Mouse (Mus musculus) spleen, postnatal 36 days (tissue): ENCODE data around the gene Gramd1b.
"Not testable (repeated sequence)": the region's sequence is repeated elsewhere in the genome, so short reads cannot be mapped to it uniquely, and the experiment has no call there.

Experiments used
- DNase-seq, 2 experiments: peaks; one replicate each; pipeline ENCODE4 v3.0.0; 2022; ENCODE audit warnings: low spot score in 2 of 2, mixed read lengths in 1 of 2

The Gramd1b gene

DNA sequence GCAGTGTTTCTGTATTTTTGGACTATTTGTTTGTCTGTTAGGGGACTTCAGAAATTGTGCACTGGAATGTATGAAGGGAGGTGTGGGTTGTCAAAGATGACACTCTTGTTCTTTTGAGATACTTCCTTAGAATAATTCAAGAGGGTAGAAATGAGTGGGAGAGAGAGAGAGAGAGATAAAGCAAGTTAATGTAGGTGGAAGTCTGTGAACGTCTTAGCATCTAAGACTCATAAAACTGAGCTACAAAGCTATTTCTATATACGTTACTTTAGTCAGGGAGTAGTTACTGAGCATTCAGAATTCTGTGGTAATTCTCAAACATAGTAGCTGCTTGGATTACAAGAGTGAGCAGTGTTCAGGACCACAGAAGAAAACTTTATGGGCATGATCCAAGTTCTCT lies 19.2 kb downstream of the Gramd1b start:
- DNase-seq, result no peak

GRCm38 (mm10) chr9:40509479-40509878 lies 21.7 kb downstream of the Gramd1b start:
- no peak for DNase-seq

- no peak for DNase-seq
Observed at GRCm38 (mm10) chr9:40506576-40506975, 24.6 kb downstream of the Gramd1b start.

- DNase-seq, result no peak
Observed at GRCm38 (mm10) chr9:40505471-40506312, 25.5 kb downstream of the Gramd1b start.

- no peak for DNase-seq
Observed at GRCm38 (mm10) chr9:40504886-40505285, 26.3 kb downstream of the Gramd1b start.

DNA sequence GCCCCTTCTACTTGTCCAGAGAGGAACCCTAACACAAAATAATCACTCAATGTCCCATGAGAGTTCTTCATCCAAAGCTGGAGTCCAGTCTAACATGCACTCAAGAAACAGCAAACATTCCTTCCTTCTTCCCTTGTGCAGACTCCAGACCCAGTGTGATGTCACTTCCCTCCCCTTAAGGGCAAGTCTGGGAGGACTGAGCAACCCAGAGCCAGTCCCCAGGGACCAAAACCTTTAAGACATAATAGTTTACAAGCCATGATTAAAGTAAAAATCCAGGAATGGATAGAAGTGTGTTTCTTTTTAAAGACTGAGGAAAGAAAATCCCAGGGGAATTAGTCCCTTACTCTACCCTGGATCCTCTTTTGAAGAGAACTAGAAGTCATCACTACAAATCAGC lies 30.5 kb downstream of the Gramd1b start:
- DNase-seq, result no peak

DNA sequence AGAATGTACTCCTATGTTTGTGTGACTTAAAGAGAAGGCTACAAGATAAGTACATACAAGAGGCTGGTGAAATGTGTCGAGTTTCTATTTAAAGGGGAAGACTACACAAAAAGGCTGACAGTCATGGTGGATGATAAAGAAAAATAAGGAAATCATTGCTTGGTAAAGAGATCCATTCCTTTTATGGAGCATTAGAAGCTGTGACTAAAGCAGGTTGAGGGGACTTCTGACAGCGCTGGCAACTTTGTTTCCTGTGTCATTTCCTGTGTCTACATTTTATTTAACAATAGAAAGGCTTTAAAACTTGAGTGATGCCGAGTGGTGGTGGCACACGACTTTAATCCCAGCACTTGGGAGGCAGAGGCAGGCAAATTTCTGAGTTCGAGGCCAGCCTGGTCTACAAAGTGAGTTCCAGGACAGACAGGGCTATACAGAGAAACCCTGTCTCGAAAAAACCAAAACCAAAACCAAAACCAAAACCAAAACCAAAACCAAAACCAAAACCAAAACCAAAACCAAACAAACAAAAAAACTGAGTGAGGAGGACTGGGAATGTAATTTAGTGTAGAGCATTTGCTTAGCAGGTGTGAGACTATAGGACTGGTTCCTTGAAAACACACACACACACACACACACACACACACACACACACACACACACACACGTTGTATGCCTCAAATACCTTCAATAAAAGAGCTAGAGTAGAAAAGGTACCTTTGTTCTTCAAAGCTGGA lies 48.7 kb downstream of the Gramd1b start:
- DNase-seq, result not testable (repeated sequence)

DNA sequence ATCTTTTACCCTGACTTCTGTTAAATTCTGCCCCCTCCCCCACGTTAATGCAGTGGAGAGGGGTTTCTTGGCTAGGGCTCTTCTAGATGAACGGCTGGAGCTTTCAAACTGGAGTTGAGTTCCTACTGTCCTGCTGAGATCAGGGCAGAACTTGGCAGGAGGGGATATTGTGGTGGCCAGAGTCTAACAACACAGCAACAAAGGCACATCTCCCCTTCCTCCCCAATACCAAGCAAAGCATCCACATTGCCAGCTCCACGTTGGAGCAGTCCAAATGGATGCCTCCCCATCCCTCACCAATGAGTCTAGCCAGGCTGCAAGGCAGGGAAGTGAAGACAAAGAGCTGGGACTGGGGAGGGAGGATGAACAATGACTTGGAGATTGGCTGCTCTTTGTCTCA lies 49.9 kb downstream of the Gramd1b start:
- DNase-seq, result no peak

- DNase-seq, result peak; percentile 52 to 59
Observed at GRCm38 (mm10) chr9:40479333-40479732, 51.9 kb downstream of the Gramd1b start.

DNA sequence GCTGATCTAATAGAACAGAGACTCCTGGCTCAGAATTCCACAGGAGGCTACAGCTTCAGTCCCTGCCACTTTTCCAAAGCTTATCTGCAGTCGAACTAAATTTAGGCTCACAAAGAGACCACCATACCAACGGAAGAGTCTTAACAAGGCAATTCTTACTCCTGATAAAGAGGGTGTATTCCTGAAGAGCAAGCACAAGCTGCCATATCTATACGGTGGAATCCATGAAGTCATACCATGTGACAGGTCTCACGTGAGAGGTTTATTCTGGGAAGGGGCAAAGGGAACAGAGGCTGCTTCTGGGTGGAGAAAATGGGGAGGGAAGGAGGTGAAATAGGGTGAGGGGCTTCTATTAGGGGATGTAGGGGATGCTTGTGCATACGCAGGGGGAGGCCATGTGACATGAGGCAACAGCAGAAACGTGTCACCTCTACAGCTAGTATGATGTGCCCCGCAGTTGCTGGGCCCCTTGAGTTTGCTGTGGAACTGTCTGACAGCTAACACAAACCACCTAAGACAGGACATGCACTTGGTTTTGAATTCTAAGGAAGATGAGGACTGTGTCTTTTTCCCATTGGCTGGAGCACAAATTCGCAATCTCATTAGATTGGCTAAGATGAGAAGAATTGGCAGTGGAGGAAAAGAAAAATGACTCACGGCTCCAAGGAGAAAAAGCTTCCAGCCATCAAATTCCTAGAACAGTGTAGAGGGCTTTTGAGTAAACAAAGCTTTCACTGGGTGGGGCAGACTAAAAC lies 52.9 kb downstream of the Gramd1b start:
- no peak for DNase-seq

DNA sequence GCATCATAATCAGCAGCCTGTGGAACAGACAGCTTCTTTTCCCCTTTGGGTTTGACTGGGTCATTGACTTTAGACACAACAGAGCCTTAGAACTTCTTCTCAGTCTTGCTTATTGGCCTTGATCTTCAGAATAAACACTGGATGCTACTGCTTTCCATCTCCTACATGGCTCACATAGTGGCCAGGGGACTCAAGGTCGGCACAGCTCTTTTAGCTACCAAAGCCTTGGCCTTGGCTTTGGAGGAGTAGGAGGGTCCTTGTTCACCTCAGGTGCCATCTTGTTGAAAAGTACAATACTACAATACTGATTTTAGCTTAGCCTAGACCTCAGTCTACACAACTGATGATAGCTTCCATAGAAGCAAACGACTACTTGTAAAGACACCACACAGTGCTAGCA lies 53.6 kb downstream of the Gramd1b start:
- DNase-seq, result no peak

DNA sequence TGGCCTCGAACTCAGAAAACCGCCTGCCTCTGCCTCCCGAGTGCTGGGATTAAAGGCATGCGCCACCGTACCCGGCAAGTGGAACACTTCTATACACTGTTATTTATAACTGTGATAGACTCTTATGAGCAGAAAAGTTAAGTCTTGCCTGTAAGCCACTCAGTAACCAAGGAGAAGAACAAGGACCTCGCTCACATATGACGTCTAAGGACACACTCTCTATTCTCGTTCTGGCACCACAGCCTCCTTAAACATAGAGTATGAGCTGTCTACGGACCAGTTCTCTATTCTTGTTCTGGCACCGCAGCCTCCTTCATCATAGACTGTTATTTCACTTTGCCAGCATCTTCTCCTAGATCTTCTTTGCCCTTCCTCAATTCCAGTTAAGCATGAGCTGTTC lies 55.1 kb downstream of the Gramd1b start:
- no peak for DNase-seq

GRCm38 (mm10) chr9:40472961-40473510 lies 58.1 kb downstream of the Gramd1b start:
- DNase-seq, result no peak

DNA sequence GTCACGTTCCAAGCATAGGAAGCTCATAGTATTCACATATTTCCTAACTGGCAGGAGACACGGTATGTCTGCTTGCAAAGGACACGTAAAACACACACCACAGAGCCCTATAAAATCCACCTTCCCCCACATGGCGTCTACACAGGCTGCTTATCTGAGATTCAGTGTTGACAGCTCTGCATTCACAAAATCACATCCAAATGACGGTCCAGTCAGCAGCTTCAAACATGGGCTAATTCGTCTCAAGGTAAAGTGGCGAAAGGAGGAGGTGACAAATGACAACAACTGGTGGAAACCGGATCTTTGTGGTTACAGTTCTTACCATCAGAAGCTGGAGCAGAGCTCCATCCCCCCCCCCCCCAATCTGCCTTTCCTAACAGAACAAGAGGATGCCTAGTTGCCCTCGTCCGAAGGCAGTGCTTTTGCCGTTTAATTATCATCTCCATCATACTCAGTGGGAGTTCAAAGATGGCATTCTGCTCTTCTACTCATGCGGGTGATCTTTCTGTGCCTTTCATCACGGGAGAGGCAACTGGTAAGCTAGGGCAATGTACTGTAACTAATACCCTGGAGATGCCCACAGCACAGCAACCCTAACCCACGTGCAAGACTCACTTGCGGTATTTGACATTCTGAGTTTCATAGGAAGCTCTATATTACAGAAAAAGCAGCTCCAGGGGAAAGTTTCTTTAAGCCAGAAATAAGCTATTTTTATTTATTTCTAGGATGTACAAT lies 61.6 kb downstream of the Gramd1b start:
- DNase-seq, result no peak

GRCm38 (mm10) chr9:40466782-40467181 lies 64.4 kb downstream of the Gramd1b start:
- DNase-seq, result no peak

GRCm38 (mm10) chr9:40465596-40465995 lies 65.6 kb downstream of the Gramd1b start:
- no peak for DNase-seq

GRCm38 (mm10) chr9:40462401-40462800 lies 68.8 kb downstream of the Gramd1b start:
- DNase-seq, result no peak

- DNase-seq, result no peak
Observed at GRCm38 (mm10) chr9:40460781-40461180, 70.4 kb downstream of the Gramd1b start.

GRCm38 (mm10) chr9:40459304-40460280 lies 71.6 kb downstream of the Gramd1b start:
- DNase-seq, result no peak
